Mouse (Mus musculus): Measurements from ENCODE around the gene Mpzl2. TPM values are rescaled to one million over a fixed set of nuclear protein-coding genes. Genes with fewer than 3 reads are reported as not detected.

Mpzl2 gene
- 2.8 and 4.3 TPM in 2 replicates for polyA plus RNA-seq (2016; fragmentation: Nextera tagmentation; extraction: Ambion mirVana)

GRCm38 (mm10) chr9:45039499-45039898 is at the start of gene Mpzl2:
TSS of gene Mpzl2 (plus strand) at chr9:45039799.
- DNase-seq (ENCODE audit: low spot score), result no peak
- Histone ChIP-seq H3K4me3 (peak within 1 kb of the TSS; percentile 18; the same call in 1 of the 2 replicates), H3K4me1 (replicated peaks) (peaks cover 25% of the 10 kb centered on the region), H3K27ac (no peak within 1 kb of the TSS), H3K36me3 (no peaks in the 10 kb centered on the region), H3K27me3 (ENCODE audit: insufficient read depth, poor library complexity, severe bottlenecking) (peaks cover 65% of the 10 kb centered on the region), H3K9me3 (no peaks in the 10 kb centered on the region)
- 65% methylated on average over 5 of the region's 5 CpGs for WGBS

- Histone ChIP-seq H3K4me1 (replicated peaks) (no peaks in the 10 kb centered on the region), H3K36me3 (no peaks in the 10 kb centered on the region), H3K27me3 (ENCODE audit: insufficient read depth, poor library complexity, severe bottlenecking) (no peaks in the 10 kb centered on the region), H3K27ac (no peak overlapping the region), H3K4me3 (no peak overlapping the region), H3K9me3 (no peaks in the 10 kb centered on the region)
- 88% methylated on average over 2 of the region's 2 CpGs for WGBS
- no peak for DNase-seq (ENCODE audit: low spot score)
Measured at GRCm38 (mm10) chr9:44991821-44992220, 47.8 kb upstream of the Mpzl2 start.

GRCm38 (mm10) chr9:44992271-44992670 is 47.3 kb upstream of the Mpzl2 start:
- H3K9me3 ChIP-seq, result no peaks in the 10 kb centered on the region
- H3K4me1 ChIP-seq (replicated peaks), result no peaks in the 10 kb centered on the region
- H3K27me3 ChIP-seq (ENCODE audit: insufficient read depth, poor library complexity, severe bottlenecking), result no peaks in the 10 kb centered on the region
- no peaks in the 10 kb centered on the region for H3K36me3 ChIP-seq
- H3K27ac ChIP-seq, result no peak overlapping the region
- no peak overlapping the region for H3K4me3 ChIP-seq
- DNase-seq (ENCODE audit: low spot score), result no peak

GRCm38 (mm10) chr9:44993268-44993667 is 46.3 kb upstream of the Mpzl2 start:
- H3K36me3 ChIP-seq, result no peaks in the 10 kb centered on the region
- H3K27me3 ChIP-seq (ENCODE audit: insufficient read depth, poor library complexity, severe bottlenecking), result no peaks in the 10 kb centered on the region
- DNase-seq (ENCODE audit: low spot score), result no peak
- H3K4me3 ChIP-seq, result no peak overlapping the region
- no peak overlapping the region for H3K27ac ChIP-seq
- no peaks in the 10 kb centered on the region for H3K4me1 ChIP-seq (replicated peaks)
- WGBS, result 96% methylated on average over 2 of the region's 2 CpGs
- H3K9me3 ChIP-seq, result no peaks in the 10 kb centered on the region

GRCm38 (mm10) chr9:44994962-44995361 is 44.6 kb upstream of the Mpzl2 start:
- H3K36me3 ChIP-seq, result no peaks in the 10 kb centered on the region
- H3K4me1 ChIP-seq (replicated peaks), result no peaks in the 10 kb centered on the region
- H3K27me3 ChIP-seq (ENCODE audit: insufficient read depth, poor library complexity, severe bottlenecking), result no peaks in the 10 kb centered on the region
- WGBS, result 83% methylated on average over 4 of the region's 4 CpGs
- H3K9me3 ChIP-seq, result no peaks in the 10 kb centered on the region
- H3K27ac ChIP-seq, result no peak overlapping the region
- DNase-seq (ENCODE audit: low spot score), result no peak
- no peak overlapping the region for H3K4me3 ChIP-seq

- Histone ChIP-seq H3K36me3 (no peaks in the 10 kb centered on the region), H3K27ac (no peak overlapping the region), H3K9me3 (no peaks in the 10 kb centered on the region), H3K4me1 (replicated peaks) (no peaks in the 10 kb centered on the region), H3K4me3 (no peak overlapping the region), H3K27me3 (ENCODE audit: insufficient read depth, poor library complexity, severe bottlenecking) (no peaks in the 10 kb centered on the region)
- no peak for DNase-seq (ENCODE audit: low spot score)
- WGBS, result 97% methylated on average over 7 of the region's 7 CpGs
Measured at GRCm38 (mm10) chr9:44996590-44996989, 43.0 kb upstream of the Mpzl2 start.

- Histone ChIP-seq H3K9me3 (no peaks in the 10 kb centered on the region), H3K4me1 (replicated peaks) (no peaks in the 10 kb centered on the region), H3K4me3 (no peak overlapping the region), H3K36me3 (no peaks in the 10 kb centered on the region), H3K27me3 (ENCODE audit: insufficient read depth, poor library complexity, severe bottlenecking) (no peaks in the 10 kb centered on the region), H3K27ac (no peak overlapping the region)
- WGBS, result 80% methylated on average over 11 of the region's 11 CpGs
- no peak for DNase-seq (ENCODE audit: low spot score)
Measured at GRCm38 (mm10) chr9:44998138-44998537, 41.5 kb upstream of the Mpzl2 start.

GRCm38 (mm10) chr9:44999171-44999570 is 40.4 kb upstream of the Mpzl2 start:
- no peak overlapping the region for H3K4me3 ChIP-seq
- H3K36me3 ChIP-seq, result no peaks in the 10 kb centered on the region
- no peaks in the 10 kb centered on the region for H3K4me1 ChIP-seq (replicated peaks)
- no peaks in the 10 kb centered on the region for H3K9me3 ChIP-seq
- no peaks in the 10 kb centered on the region for H3K27me3 ChIP-seq (ENCODE audit: insufficient read depth, poor library complexity, severe bottlenecking)
- no peak overlapping the region for H3K27ac ChIP-seq
- 58% methylated on average over 6 of the region's 6 CpGs for WGBS
- no peak for DNase-seq (ENCODE audit: low spot score)

- H3K27me3 ChIP-seq (ENCODE audit: insufficient read depth, poor library complexity, severe bottlenecking), result no peaks in the 10 kb centered on the region
- H3K4me3 ChIP-seq, result no peak overlapping the region
- 82% methylated on average over 5 of the region's 5 CpGs for WGBS
- H3K4me1 ChIP-seq (replicated peaks), result no peaks in the 10 kb centered on the region
- H3K36me3 ChIP-seq, result no peaks in the 10 kb centered on the region
- no peak for DNase-seq (ENCODE audit: low spot score)
- no peak overlapping the region for H3K27ac ChIP-seq
- H3K9me3 ChIP-seq, result no peaks in the 10 kb centered on the region
Measured at GRCm38 (mm10) chr9:44999776-45000175, 39.8 kb upstream of the Mpzl2 start.

GRCm38 (mm10) chr9:45000249-45000648 is 39.4 kb upstream of the Mpzl2 start:
- Histone ChIP-seq H3K27ac (no peak overlapping the region), H3K36me3 (no peaks in the 10 kb centered on the region), H3K9me3 (no peaks in the 10 kb centered on the region), H3K4me3 (no peak overlapping the region), H3K4me1 (replicated peaks) (no peaks in the 10 kb centered on the region), H3K27me3 (ENCODE audit: insufficient read depth, poor library complexity, severe bottlenecking) (no peaks in the 10 kb centered on the region)
- no peak for DNase-seq (ENCODE audit: low spot score)
- 70% methylated on average over 3 of the region's 3 CpGs for WGBS

GRCm38 (mm10) chr9:45007404-45007803 is 32.2 kb upstream of the Mpzl2 start:
- H3K27ac ChIP-seq, result no peak overlapping the region
- no peaks in the 10 kb centered on the region for H3K9me3 ChIP-seq
- 0 out of 2 replicates have a peak, but pooled peaks cover 3% of the 10 kb centered on the region for H3K27me3 ChIP-seq (ENCODE audit: insufficient read depth, poor library complexity, severe bottlenecking)
- H3K4me1 ChIP-seq (replicated peaks), result no peaks in the 10 kb centered on the region
- WGBS, result 82% methylated on average over 12 of the region's 12 CpGs
- no peak overlapping the region for H3K4me3 ChIP-seq
- no peaks in the 10 kb centered on the region for H3K36me3 ChIP-seq
- no peak for DNase-seq (ENCODE audit: low spot score)

GRCm38 (mm10) chr9:45008342-45008741 is 31.3 kb upstream of the Mpzl2 start:
- H3K9me3 ChIP-seq, result no peaks in the 10 kb centered on the region
- H3K27me3 ChIP-seq (ENCODE audit: insufficient read depth, poor library complexity, severe bottlenecking), result 0 out of 2 replicates have a peak, but pooled peaks cover 3% of the 10 kb centered on the region
- H3K4me3 ChIP-seq, result no peak overlapping the region
- H3K36me3 ChIP-seq, result no peaks in the 10 kb centered on the region
- 78% methylated on average over 4 of the region's 4 CpGs for WGBS
- DNase-seq (ENCODE audit: low spot score), result no peak
- H3K4me1 ChIP-seq (replicated peaks), result no peaks in the 10 kb centered on the region
- H3K27ac ChIP-seq, result no peak overlapping the region

GRCm38 (mm10) chr9:45009180-45010078 is 30.2 kb upstream of the Mpzl2 start, which contains the start of gene Cd3e:
TSS of gene Cd3e (minus strand) at chr9:45009627.
- H3K36me3 ChIP-seq, result no peaks in the 10 kb centered on the region
- WGBS, result 86% methylated on average over 19 of the region's 19 CpGs
- no peak within 1 kb of the TSS for H3K4me3 ChIP-seq
- no peaks in the 10 kb centered on the region for H3K9me3 ChIP-seq
- 0 out of 2 replicates have a peak, but pooled peaks cover 3% of the 10 kb centered on the region for H3K27me3 ChIP-seq (ENCODE audit: insufficient read depth, poor library complexity, severe bottlenecking)
- H3K4me1 ChIP-seq (replicated peaks), result no peaks in the 10 kb centered on the region
- no peak within 1 kb of the TSS for H3K27ac ChIP-seq
- DNase-seq (ENCODE audit: low spot score), result no peak

Measured in hindbrain, embryonic 10.5 days (tissue).